Mouse (Mus musculus) hindbrain, embryonic 14.5 days (tissue): ENCODE data around the gene Tbc1d2. TPM values are rescaled to one million over a fixed set of nuclear protein-coding genes. Genes with fewer than 3 reads are reported as not detected.
"Not testable (repeated sequence)": the region's sequence is repeated elsewhere in the genome, so short reads cannot be mapped to it uniquely, and the experiment has no call there.

Experiments used
- ATAC-seq: fragments of 200-750 bp; cut with Nextera tagmentation; 2 replicates; pipeline ENCODE4 v1.8.0; 2017; ENCODE audit warnings: moderate number of reproducible peaks, mild to moderate bottlenecking, moderate TSS enrichment, moderate library complexity; ENCODE audit not compliant: low FRiP score
- DNase-seq: peaks from one replicate; pipeline ENCODE4 v3.0.0-alpha.2; 2015; ENCODE audit warnings: low spot score
- H3K27ac ChIP-seq: fragments of 300-500 bp; sonication (generic); 2 replicates; pipeline ENCODE4 v1.5.1; 2014; ENCODE audit warnings: mild to moderate bottlenecking, moderate library complexity
- H3K27me3 ChIP-seq: fragments of 300-500 bp; sonication (generic); 2 replicates; pipeline ENCODE4 v1.6.1; 2014; ENCODE audit warnings: mild to moderate bottlenecking, low read length, mixed read lengths; ENCODE audit not compliant: control insufficient read depth, insufficient read depth
- H3K36me3 ChIP-seq: fragments of 300-500 bp; sonication (generic); replicated peaks from 2 replicates; pipeline ENCODE4 v1.6.1; 2014; ENCODE audit not compliant: control insufficient read depth, insufficient read depth
- H3K4me1 ChIP-seq: fragments of 300-500 bp; sonication (generic); replicated peaks from 2 replicates; pipeline ENCODE4 v1.6.1; 2014; ENCODE audit warnings: antibody characterized with exemption, low read length, mixed read lengths; ENCODE audit not compliant: control insufficient read depth, insufficient read depth
- H3K4me2 ChIP-seq: fragments of 300-500 bp; sonication (generic); replicated peaks from 2 replicates; pipeline ENCODE4 v1.6.1; 2014; ENCODE audit warnings: mild to moderate bottlenecking, moderate library complexity
- H3K4me3 ChIP-seq: fragments of 300-500 bp; sonication (generic); replicated peaks from 2 replicates; pipeline ENCODE4 v1.5.1; 2014; ENCODE audit warnings: mild to moderate bottlenecking, low read length
- H3K9ac ChIP-seq: fragments of 300-500 bp; sonication (generic); 2 replicates; pipeline ENCODE4 v1.6.1; 2014
- H3K9me3 ChIP-seq: fragments of 300-500 bp; sonication (generic); 2 replicates; pipeline ENCODE4 v1.6.1; 2016; ENCODE audit warnings: low read length; ENCODE audit not compliant: control insufficient read depth
- WGBS: fragments of 180-500 bp; shearing (Covaris S2); extraction: QIAGEN DNeasy Blood & Tissue Kit; methylation state at CpG from one replicate; pipeline ENCODE4 v1.1.7; 2014; 5-methylcytosine and 5-hydroxymethylcytosine counted together
- polyA plus RNA-seq: library from polyadenylated mRNA; unstranded; fragments of >200 nt; fragmentation: Nextera tagmentation; extraction: Ambion mirVana; gene quantifications from 2 replicates; pipeline ENCODE4 v1.2.1, GENCODE M21; 2014

Tbc1d2 gene
- polyA plus RNA-seq, 1 experiment from 2014 or later = 1.4 TPM

DNA sequence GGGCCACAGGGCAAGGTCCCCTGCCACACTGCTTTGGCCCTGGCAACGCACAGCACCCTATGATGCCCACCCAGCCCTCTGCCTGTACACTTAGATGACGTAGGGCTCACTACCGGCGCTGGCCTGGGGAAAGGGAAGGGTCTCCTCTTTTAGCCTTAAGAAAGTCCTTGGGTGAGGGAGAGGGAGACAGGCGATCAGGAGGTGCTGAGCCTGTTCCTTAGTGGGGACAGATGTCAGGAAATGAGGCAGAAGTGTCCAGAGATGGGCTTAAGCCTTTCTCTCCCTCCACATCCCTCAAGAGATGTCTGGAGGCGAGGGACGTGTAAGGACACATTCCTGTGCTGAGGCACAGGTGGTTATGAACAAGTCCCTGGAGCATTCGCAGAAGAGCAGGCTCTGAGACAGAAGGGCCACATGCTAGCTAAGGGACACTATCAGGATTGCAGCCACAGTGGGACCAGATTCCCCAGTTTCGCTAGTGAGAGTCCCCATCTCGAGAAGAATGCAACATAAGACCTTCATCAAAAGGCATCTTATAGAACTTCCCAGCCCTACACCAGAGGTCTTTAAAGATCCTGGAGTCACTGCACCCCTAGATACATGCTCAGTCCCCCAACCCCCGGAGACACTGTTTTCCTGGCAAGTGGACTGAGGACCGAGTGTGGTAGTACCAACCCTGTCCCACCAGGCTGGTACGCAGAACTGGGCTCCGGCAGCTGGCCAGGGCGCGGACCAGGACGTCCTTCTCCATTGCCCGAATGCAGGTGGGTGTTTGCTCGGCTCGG, 49.3 kb downstream of the Tbc1d2 start:
- H3K4me1 ChIP-seq = no peaks in the 10 kb centered on the region
- H3K36me3 ChIP-seq = no peaks in the 10 kb centered on the region
- ATAC-seq (no peak; the same call in 1 of the 2 replicates), DNase-seq (no peak)
- peak overlapping the region; percentile 69 for H3K4me2 ChIP-seq
- no peak overlapping the region for H3K27ac ChIP-seq
- H3K9ac ChIP-seq = peak overlapping the region; percentile 82
- H3K4me3 ChIP-seq = peak overlapping the region; percentile 63
- 40% methylated on average over 20 of the region's 20 CpGs for WGBS
- no peaks in the 10 kb centered on the region for H3K9me3 ChIP-seq
- H3K27me3 ChIP-seq = peaks cover 13% of the 10 kb centered on the region; the same call in 1 of the 2 replicates

DNA sequence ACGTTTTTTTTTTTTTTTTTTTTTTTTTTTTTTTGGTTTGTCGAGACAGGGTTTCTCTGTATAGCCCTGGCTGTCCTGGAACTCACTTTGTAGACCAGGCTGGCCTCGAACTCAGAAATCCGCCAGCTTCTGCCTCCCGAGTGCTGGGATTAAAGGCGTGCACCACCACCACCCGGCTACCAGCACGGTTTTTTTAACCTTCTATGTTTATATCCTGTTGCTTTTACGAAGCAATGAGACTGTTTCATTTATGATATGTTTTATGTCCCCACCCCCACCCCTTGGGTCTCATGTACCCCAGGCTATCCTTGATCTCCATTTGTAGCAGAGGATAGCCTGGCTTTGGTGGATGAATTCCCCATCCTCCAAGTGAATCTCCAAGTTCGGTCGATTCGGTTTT, 50.4 kb downstream of the Tbc1d2 start:
- H3K4me1 ChIP-seq, H3K27ac ChIP-seq, H3K9ac ChIP-seq, DNase-seq, H3K4me3 ChIP-seq, H3K4me2 ChIP-seq, H3K9me3 ChIP-seq, ATAC-seq, H3K36me3 ChIP-seq: not testable (repeated sequence)
- peaks cover 13% of the 10 kb centered on the region; the same call in 1 of the 2 replicates for H3K27me3 ChIP-seq
- 85% methylated on average over 12 of the region's 12 CpGs for WGBS

- Histone ChIP-seq H3K27me3 (peaks cover 13% of the 10 kb centered on the region; the same call in 1 of the 2 replicates), H3K4me2 (no peak overlapping the region), H3K27ac (no peak overlapping the region), H3K4me3 (no peak overlapping the region), H3K9me3 (no peaks in the 10 kb centered on the region), H3K4me1 (no peaks in the 10 kb centered on the region), H3K9ac (no peak overlapping the region), H3K36me3 (no peaks in the 10 kb centered on the region)
- WGBS = 83% methylated on average over 6 of the region's 6 CpGs
- ATAC-seq (no peak), DNase-seq (no peak)
Observed at GRCm38 (mm10) chr4:46598981-46599380, 51.0 kb downstream of the Tbc1d2 start.

DNA sequence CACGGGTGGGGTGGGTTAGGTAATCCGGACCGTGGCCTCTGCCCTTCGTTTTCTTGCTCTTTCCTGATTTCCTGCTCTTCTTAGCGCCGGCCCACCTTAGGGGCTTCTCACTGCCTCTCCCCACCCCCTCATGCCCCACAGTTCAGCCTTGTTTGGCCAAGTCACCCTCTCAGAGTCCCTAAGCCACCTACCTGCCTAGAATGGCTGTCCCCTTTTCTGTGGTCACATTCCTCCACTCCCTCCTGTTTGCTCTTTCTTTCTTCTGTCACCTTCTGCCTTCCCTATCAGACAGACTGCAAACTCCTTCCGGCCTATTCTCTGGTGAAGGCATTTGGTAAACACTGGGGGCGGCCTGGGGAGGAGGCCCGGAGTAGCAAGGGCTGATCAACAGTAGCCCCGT, 51.9 kb downstream of the Tbc1d2 start:
- H3K4me2 ChIP-seq = no peak overlapping the region
- WGBS = 76% methylated on average over 10 of the region's 10 CpGs
- no peak overlapping the region for H3K4me3 ChIP-seq
- ATAC-seq (no peak), DNase-seq (no peak)
- no peaks in the 10 kb centered on the region for H3K4me1 ChIP-seq
- no peaks in the 10 kb centered on the region for H3K36me3 ChIP-seq
- no peak overlapping the region for H3K9ac ChIP-seq
- no peaks in the 10 kb centered on the region for H3K9me3 ChIP-seq
- H3K27me3 ChIP-seq = peaks cover 13% of the 10 kb centered on the region; the same call in 1 of the 2 replicates
- H3K27ac ChIP-seq = no peak overlapping the region

DNA sequence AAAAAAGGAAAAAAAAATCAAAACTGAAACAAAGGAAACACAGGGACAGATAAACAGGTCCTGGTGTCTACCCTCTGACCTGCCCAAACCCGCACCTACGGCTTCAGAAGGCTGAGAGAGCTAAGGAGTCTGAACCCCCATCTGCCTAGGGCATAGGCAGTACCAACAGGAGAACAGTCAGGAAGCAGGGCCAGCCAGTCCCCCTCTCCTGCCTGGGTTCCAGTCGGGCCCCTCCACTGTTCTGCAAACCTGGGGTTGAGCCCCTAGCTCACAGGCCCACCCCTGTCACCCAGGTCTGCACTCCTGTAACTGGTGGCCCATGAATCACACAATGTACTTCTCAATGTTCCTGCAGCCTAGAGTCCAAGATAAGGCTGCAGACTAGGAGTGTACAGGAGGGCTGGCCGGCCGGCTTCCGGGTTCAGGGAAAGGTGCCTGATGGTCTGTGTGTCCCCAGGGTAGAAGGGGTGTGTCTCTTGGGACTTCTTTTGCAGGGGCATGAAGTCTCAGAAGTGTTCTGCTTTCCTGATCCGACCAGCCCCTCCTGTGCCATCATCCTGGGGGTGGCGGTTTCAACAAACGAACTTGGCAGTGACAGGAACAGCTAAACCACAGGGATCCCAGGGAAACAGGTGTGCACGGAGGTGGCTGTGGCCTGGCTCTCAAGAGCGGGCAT, 52.6 kb downstream of the Tbc1d2 start:
- Histone ChIP-seq H3K9me3 (no peaks in the 10 kb centered on the region), H3K27me3 (peaks cover 13% of the 10 kb centered on the region; the same call in 1 of the 2 replicates), H3K27ac (no peak overlapping the region), H3K9ac (no peak overlapping the region), H3K4me1 (no peaks in the 10 kb centered on the region), H3K4me2 (no peak overlapping the region), H3K36me3 (no peaks in the 10 kb centered on the region), H3K4me3 (no peak overlapping the region)
- ATAC-seq (no peak), DNase-seq (no peak)
- WGBS = 81% methylated on average over 11 of the region's 11 CpGs

DNA sequence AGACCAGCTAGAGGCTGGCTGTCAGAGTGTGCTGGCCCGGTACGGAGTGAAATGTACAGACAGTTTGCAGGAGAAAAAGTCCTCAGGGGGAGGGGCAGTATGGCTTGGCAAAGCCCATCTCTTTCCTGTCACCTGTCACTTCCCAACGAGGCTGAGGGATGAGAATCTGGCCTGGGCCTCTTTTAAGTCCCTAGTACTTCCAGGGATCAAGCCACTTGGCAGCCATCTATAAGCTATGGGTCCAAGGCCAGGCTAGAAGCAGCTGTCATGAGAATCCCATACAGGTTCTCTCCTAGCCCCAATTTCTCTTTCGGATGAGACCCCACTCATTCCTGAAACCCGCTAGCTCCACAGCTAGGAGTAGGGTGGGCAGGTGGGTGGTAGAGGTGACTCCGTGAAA, 53.6 kb downstream of the Tbc1d2 start:
- Histone ChIP-seq H3K36me3 (no peaks in the 10 kb centered on the region), H3K4me2 (no peak overlapping the region), H3K9ac (no peak overlapping the region), H3K4me3 (no peak overlapping the region), H3K9me3 (no peaks in the 10 kb centered on the region), H3K27ac (no peak overlapping the region), H3K27me3 (peaks cover 13% of the 10 kb centered on the region; the same call in 1 of the 2 replicates), H3K4me1 (no peaks in the 10 kb centered on the region)
- 78% methylated on average over 6 of the region's 6 CpGs for WGBS
- DNase-seq (no peak), ATAC-seq (no peak)

DNA sequence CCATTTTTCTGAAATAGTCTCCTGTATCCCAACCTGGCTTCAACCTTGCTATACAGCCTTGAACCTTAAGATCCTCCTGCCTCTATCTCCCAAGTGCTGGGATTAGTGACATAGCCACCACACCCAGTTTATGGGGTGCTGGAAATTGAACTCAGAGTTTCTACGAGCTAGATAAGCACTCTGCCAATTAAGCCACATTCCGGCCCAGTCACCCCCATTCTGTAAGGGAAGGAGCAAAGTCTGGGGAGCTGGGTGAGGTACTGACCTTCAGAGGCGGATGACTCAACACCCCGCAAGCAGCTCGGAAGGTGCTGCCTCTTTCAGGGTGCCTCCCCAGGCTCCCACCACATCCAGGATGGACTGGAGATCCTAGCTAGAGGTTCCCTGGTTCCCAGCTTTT, 55.9 kb downstream of the Tbc1d2 start:
- Histone ChIP-seq H3K4me2 (no peak overlapping the region), H3K9ac (no peak overlapping the region), H3K27ac (no peak overlapping the region), H3K27me3 (no peaks in the 10 kb centered on the region), H3K36me3 (no peaks in the 10 kb centered on the region), H3K9me3 (no peaks in the 10 kb centered on the region), H3K4me1 (no peaks in the 10 kb centered on the region), H3K4me3 (no peak overlapping the region)
- 91% methylated on average over 5 of the region's 5 CpGs for WGBS
- ATAC-seq (no peak), DNase-seq (no peak)

- no peak overlapping the region for H3K9ac ChIP-seq
- H3K27me3 ChIP-seq = no peaks in the 10 kb centered on the region
- DNase-seq = no peak
Observed at GRCm38 (mm10) chr4:46593472-46593871, 56.5 kb downstream of the Tbc1d2 start.

DNA sequence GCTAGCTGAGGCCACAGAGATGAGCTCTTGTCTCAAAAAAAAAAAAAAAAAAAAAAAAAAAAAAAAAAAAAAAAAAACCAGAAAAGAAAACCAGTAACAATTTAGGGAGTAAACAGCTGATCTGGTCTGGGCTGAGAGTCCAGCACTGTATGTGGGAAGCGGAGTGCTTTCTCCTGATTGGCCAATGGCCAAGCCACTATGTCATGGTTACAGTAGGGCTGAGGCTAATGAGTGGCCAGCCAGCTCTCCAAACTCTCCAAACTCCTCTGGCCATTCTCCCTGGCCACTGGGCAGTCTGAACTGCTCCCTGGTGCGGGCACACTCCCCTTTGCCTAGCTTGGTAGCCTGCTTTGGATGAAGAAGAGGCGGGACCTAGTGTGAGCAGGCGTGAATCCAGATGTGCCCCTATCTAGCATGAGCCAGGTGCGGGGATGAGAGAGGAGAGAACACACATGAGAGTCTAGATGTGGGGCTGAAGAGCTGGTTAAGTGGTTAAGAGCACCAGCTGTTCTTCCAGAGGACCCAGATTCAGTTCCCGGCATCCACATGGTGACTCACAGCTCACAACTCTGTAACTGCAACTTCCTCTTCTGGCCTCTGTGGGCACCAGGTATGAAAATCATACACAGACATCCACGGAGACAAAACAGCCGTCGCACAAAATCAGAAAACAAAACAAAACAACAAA, 58.0 kb downstream of the Tbc1d2 start:
- Histone ChIP-seq H3K4me3 (no peak overlapping the region), H3K9ac (no peak overlapping the region), H3K36me3 (no peaks in the 10 kb centered on the region), H3K4me2 (no peak overlapping the region), H3K27me3 (no peaks in the 10 kb centered on the region), H3K27ac (no peak overlapping the region), H3K4me1 (no peaks in the 10 kb centered on the region), H3K9me3 (no peaks in the 10 kb centered on the region)
- DNase-seq (no peak), ATAC-seq (no peak)
- WGBS = 92% methylated on average over 9 of the region's 9 CpGs

More at GRCm38 (mm10) chr4:46593472-46593871, 56.5 kb downstream of the Tbc1d2 start:
- Histone ChIP-seq H3K4me3 (no peak overlapping the region), H3K4me1 (no peaks in the 10 kb centered on the region), H3K9me3 (no peaks in the 10 kb centered on the region), H3K27ac (no peak overlapping the region), H3K36me3 (no peaks in the 10 kb centered on the region), H3K4me2 (no peak overlapping the region)
- WGBS = 45% methylated on average over 6 of the region's 6 CpGs
- no peak for ATAC-seq
